Mouse (Mus musculus) midbrain, embryonic 15.5 days (tissue): ENCODE results near the gene Gm6993. TPM values are rescaled to one million over a fixed set of nuclear protein-coding genes. Genes with fewer than 3 reads are reported as not detected.

Experiments used
- ATAC-seq: fragments of 200-750 bp; cut with Nextera tagmentation; replicated peaks from 2 replicates; pipeline ENCODE4 v1.8.0; 2017; ENCODE audit warnings: moderate TSS enrichment
- H3K27ac ChIP-seq: fragments of 300-500 bp; sonication (generic); 2 replicates; pipeline ENCODE4 v1.5.1; 2015; ENCODE audit warnings: mild to moderate bottlenecking, inconsistent platforms
- H3K27me3 ChIP-seq: fragments of 300-500 bp; sonication (generic); replicated peaks from 2 replicates; pipeline ENCODE4 v1.6.1; 2015; ENCODE audit warnings: inconsistent platforms
- H3K36me3 ChIP-seq: fragments of 300-500 bp; sonication (generic); replicated peaks from 2 replicates; pipeline ENCODE4 v1.6.1; 2015; ENCODE audit warnings: inconsistent platforms
- H3K4me1 ChIP-seq: fragments of 300-500 bp; sonication (generic); 2 replicates; pipeline ENCODE4 v1.6.1; 2015; ENCODE audit warnings: inconsistent platforms
- H3K4me2 ChIP-seq: fragments of 300-500 bp; sonication (generic); 2 replicates; pipeline ENCODE4 v1.6.1; 2015; ENCODE audit warnings: inconsistent platforms, mild to moderate bottlenecking, moderate library complexity
- H3K4me3 ChIP-seq: fragments of 300-500 bp; sonication (generic); 2 replicates; pipeline ENCODE4 v1.5.1; 2015; ENCODE audit warnings: mild to moderate bottlenecking, inconsistent platforms
- H3K9ac ChIP-seq: fragments of 300-500 bp; sonication (generic); 2 replicates; pipeline ENCODE4 v1.6.1; 2015; ENCODE audit warnings: mild to moderate bottlenecking, inconsistent platforms
- H3K9me3 ChIP-seq: fragments of 300-500 bp; sonication (generic); 2 replicates; pipeline ENCODE4 v1.6.1; 2016; ENCODE audit warnings: inconsistent platforms
- WGBS: fragments of 180-500 bp; shearing (Covaris S2); methylation state at CpG from one replicate; pipeline ENCODE4 v1.1.7; 2015; ENCODE audit warnings: mixed read lengths; 5-methylcytosine and 5-hydroxymethylcytosine counted together
- polyA plus RNA-seq: library from polyadenylated mRNA; unstranded; fragments of >200 nt; fragmentation: Nextera tagmentation; extraction: Ambion mirVana; gene quantifications from 2 replicates; pipeline ENCODE4 v1.2.1, GENCODE M21; 2015

Gene Gm6993
- polyA plus RNA-seq, 1 experiment from 2014 or later: not detected

- Histone ChIP-seq H3K9me3 (no peaks in the 10 kb centered on the region), H3K4me1 (peaks cover 23% of the 10 kb centered on the region), H3K9ac (peak overlapping the region; percentile 36), H3K4me3 (peak overlapping the region; percentile 48), H3K36me3 (no peaks in the 10 kb centered on the region), H3K4me2 (peak overlapping the region; percentile 92), H3K27ac (no peak overlapping the region), H3K27me3 (peaks cover 44% of the 10 kb centered on the region)
- under 1% methylated on average over 50 of the region's 50 CpGs for WGBS
- ATAC-seq: peak; percentile 79
Measured at GRCm38 (mm10) chr12:31265722-31266431, 25.3 kb downstream of the Gm6993 start.

GRCm38 (mm10) chr12:31266686-31267085 is 26.1 kb downstream of the Gm6993 start:
- H3K9me3 ChIP-seq: no peaks in the 10 kb centered on the region
- 5% methylated on average over 15 of the region's 15 CpGs for WGBS
- H3K4me3 ChIP-seq: peak overlapping the region; percentile 48
- H3K27ac ChIP-seq: no peak overlapping the region
- H3K4me1 ChIP-seq: peaks cover 23% of the 10 kb centered on the region
- H3K36me3 ChIP-seq: no peaks in the 10 kb centered on the region
- peaks cover 44% of the 10 kb centered on the region for H3K27me3 ChIP-seq
- ATAC-seq: no peak
- H3K4me2 ChIP-seq: peak overlapping the region; percentile 92
- no peak overlapping the region for H3K9ac ChIP-seq

GRCm38 (mm10) chr12:31267363-31267762 is 26.8 kb downstream of the Gm6993 start:
- 67% methylated on average over 4 of the region's 4 CpGs for WGBS
- H3K9me3 ChIP-seq: no peaks in the 10 kb centered on the region
- H3K27me3 ChIP-seq: peaks cover 44% of the 10 kb centered on the region
- peaks cover 23% of the 10 kb centered on the region for H3K4me1 ChIP-seq
- no peak overlapping the region for H3K27ac ChIP-seq
- ATAC-seq: no peak
- H3K36me3 ChIP-seq: no peaks in the 10 kb centered on the region
- H3K4me3 ChIP-seq: 0 out of 2 replicates have a peak overlapping the region, but pooled peaks have one; percentile 48
- H3K4me2 ChIP-seq: no peak overlapping the region
- no peak overlapping the region for H3K9ac ChIP-seq

- 73% methylated on average over 3 of the region's 3 CpGs for WGBS
- H3K9ac ChIP-seq: no peak overlapping the region
- H3K27me3 ChIP-seq: peaks cover 37% of the 10 kb centered on the region
- no peak overlapping the region for H3K4me2 ChIP-seq
- no peak for ATAC-seq
- H3K4me3 ChIP-seq: no peak overlapping the region
- no peaks in the 10 kb centered on the region for H3K9me3 ChIP-seq
- H3K4me1 ChIP-seq: peaks cover 23% of the 10 kb centered on the region
- H3K27ac ChIP-seq: no peak overlapping the region
- no peaks in the 10 kb centered on the region for H3K36me3 ChIP-seq
Measured at GRCm38 (mm10) chr12:31268315-31268714, 27.7 kb downstream of the Gm6993 start.

GRCm38 (mm10) chr12:31269020-31269597 is 28.5 kb downstream of the Gm6993 start:
- Histone ChIP-seq H3K36me3 (no peaks in the 10 kb centered on the region), H3K4me2 (no peak overlapping the region), H3K9ac (no peak overlapping the region), H3K27ac (no peak overlapping the region), H3K9me3 (no peaks in the 10 kb centered on the region), H3K4me3 (no peak overlapping the region), H3K27me3 (peaks cover 32% of the 10 kb centered on the region), H3K4me1 (peaks cover 23% of the 10 kb centered on the region)
- no peak for ATAC-seq
- WGBS: 69% methylated on average over 12 of the region's 12 CpGs

- no peak for ATAC-seq
- 86% methylated on average over 10 of the region's 10 CpGs for WGBS
- Histone ChIP-seq H3K4me2 (no peak overlapping the region), H3K27me3 (peaks cover 20% of the 10 kb centered on the region), H3K27ac (no peak overlapping the region), H3K4me1 (peaks cover 16% of the 10 kb centered on the region), H3K9ac (no peak overlapping the region), H3K9me3 (no peaks in the 10 kb centered on the region), H3K4me3 (no peak overlapping the region), H3K36me3 (no peaks in the 10 kb centered on the region)
Measured at GRCm38 (mm10) chr12:31270361-31270760, 29.8 kb downstream of the Gm6993 start.

GRCm38 (mm10) chr12:31270776-31271175 is 30.2 kb downstream of the Gm6993 start:
- Histone ChIP-seq H3K36me3 (no peaks in the 10 kb centered on the region), H3K27ac (no peak overlapping the region), H3K9me3 (no peaks in the 10 kb centered on the region), H3K9ac (no peak overlapping the region), H3K27me3 (peaks cover 16% of the 10 kb centered on the region), H3K4me2 (no peak overlapping the region), H3K4me3 (no peak overlapping the region), H3K4me1 (peaks cover 12% of the 10 kb centered on the region)
- 61% methylated on average over 5 of the region's 5 CpGs for WGBS
- ATAC-seq: no peak

- Histone ChIP-seq H3K27ac (no peak overlapping the region), H3K27me3 (0 out of 2 replicates have a peak, but pooled peaks cover 9% of the 10 kb centered on the region), H3K9ac (no peak overlapping the region), H3K4me3 (no peak overlapping the region), H3K9me3 (no peaks in the 10 kb centered on the region), H3K36me3 (no peaks in the 10 kb centered on the region), H3K4me2 (no peak overlapping the region), H3K4me1 (peaks cover 5% of the 10 kb centered on the region; the same call in 1 of the 2 replicates)
- ATAC-seq: no peak
- WGBS: 62% methylated on average over 16 of the region's 16 CpGs
Measured at GRCm38 (mm10) chr12:31271361-31272011, 30.9 kb downstream of the Gm6993 start.

- Histone ChIP-seq H3K4me3 (no peak overlapping the region), H3K27me3 (0 out of 2 replicates have a peak, but pooled peaks cover 3% of the 10 kb centered on the region), H3K9me3 (no peaks in the 10 kb centered on the region), H3K9ac (no peak overlapping the region), H3K4me1 (no peaks in the 10 kb centered on the region), H3K4me2 (no peak overlapping the region), H3K36me3 (no peaks in the 10 kb centered on the region), H3K27ac (no peak overlapping the region)
- no peak for ATAC-seq
- 74% methylated on average over 8 of the region's 8 CpGs for WGBS
Measured at GRCm38 (mm10) chr12:31272012-31272735, 31.6 kb downstream of the Gm6993 start.

GRCm38 (mm10) chr12:31272846-31273245 is 32.3 kb downstream of the Gm6993 start:
- no peak overlapping the region for H3K4me2 ChIP-seq
- no peaks in the 10 kb centered on the region for H3K4me1 ChIP-seq
- no peaks in the 10 kb centered on the region for H3K27me3 ChIP-seq
- no peak for ATAC-seq
- H3K27ac ChIP-seq: no peak overlapping the region
- H3K9me3 ChIP-seq: no peaks in the 10 kb centered on the region
- H3K9ac ChIP-seq: no peak overlapping the region
- H3K4me3 ChIP-seq: no peak overlapping the region
- no peaks in the 10 kb centered on the region for H3K36me3 ChIP-seq
- 66% methylated on average over 2 of the region's 2 CpGs for WGBS

- Histone ChIP-seq H3K27me3 (no peaks in the 10 kb centered on the region), H3K9me3 (no peaks in the 10 kb centered on the region), H3K4me1 (no peaks in the 10 kb centered on the region), H3K4me2 (no peak overlapping the region), H3K9ac (no peak overlapping the region), H3K27ac (no peak overlapping the region), H3K4me3 (no peak overlapping the region), H3K36me3 (no peaks in the 10 kb centered on the region)
- 94% methylated on average over 7 of the region's 7 CpGs for WGBS
- ATAC-seq: no peak
Measured at GRCm38 (mm10) chr12:31273646-31274045, 33.1 kb downstream of the Gm6993 start.

GRCm38 (mm10) chr12:31275411-31275810 is 34.8 kb downstream of the Gm6993 start:
- Histone ChIP-seq H3K27ac (no peak overlapping the region), H3K9me3 (no peaks in the 10 kb centered on the region), H3K36me3 (no peaks in the 10 kb centered on the region), H3K4me2 (no peak overlapping the region), H3K4me1 (no peaks in the 10 kb centered on the region), H3K27me3 (no peaks in the 10 kb centered on the region), H3K4me3 (no peak overlapping the region), H3K9ac (no peak overlapping the region)
- 87% methylated on average over 10 of the region's 10 CpGs for WGBS
- no peak for ATAC-seq
